Mouse (Mus musculus) ES-E14 (cell line): ENCODE measurements around the gene Bex4.

Experiments
- CHD2 ChIP-seq: IDR thresholded peaks from 2 replicates; pipeline ENCODE4 v1.6.1; 2014; ENCODE audit warnings: mild to moderate bottlenecking, low read depth, low read length, inconsistent platforms
- ZC3H11A ChIP-seq: IDR thresholded peaks from 2 replicates; pipeline ENCODE4 v1.6.1; 2012; ENCODE audit warnings: low read depth, mild to moderate bottlenecking, inconsistent platforms, low read length, borderline replicate concordance

DNA sequence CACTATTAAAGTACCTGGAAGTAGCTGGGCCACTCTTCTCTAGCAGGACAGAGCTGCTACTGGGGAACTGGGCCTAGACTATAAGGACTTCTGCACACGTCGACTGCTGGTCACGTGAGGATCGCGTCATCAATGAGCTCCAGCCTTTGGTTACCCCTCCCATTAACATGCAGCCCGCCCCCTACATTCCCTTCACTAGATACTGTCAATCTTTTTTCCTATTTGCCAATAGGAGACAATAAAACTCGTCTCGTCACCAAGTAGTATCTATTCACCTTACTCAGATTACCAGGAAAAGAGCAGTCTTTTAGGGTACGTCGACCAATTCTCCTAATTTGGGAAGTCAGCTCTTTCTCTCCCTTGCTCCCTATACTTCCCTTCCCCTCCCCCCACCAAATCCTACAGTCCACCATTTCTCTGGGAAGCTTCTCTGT lies 33.3 kb downstream of the Bex4 start, which contains the start of gene Tceal8:
- no peak for TF ChIP-seq ZC3H11A
- TF ChIP-seq CHD2: no peak
